Mouse (Mus musculus) G1E (cell line): ENCODE data around the gene Fndc3b. TPM values are rescaled to one million over a fixed set of nuclear protein-coding genes. Genes with fewer than 3 reads are reported as not detected.

ENCODE experiments used
- ATAC-seq: 2 replicates; pipeline ENCODE4 v1.8.0; 2016; ENCODE audit warnings: mild to moderate bottlenecking; ENCODE audit not compliant: insufficient number of reproducible peaks, poor library complexity, low FRiP score, severe bottlenecking; ENCODE audit errors: extremely low read depth
- DNase-seq: peaks from one replicate; pipeline ENCODE4 v3.0.0; 2012; ENCODE audit warnings: low spot score
- H3K27me3 ChIP-seq: 2 replicates; pipeline ENCODE4 v1.6.1; 2012; ENCODE audit warnings: mild to moderate bottlenecking, low read length, inconsistent platforms; ENCODE audit not compliant: insufficient read depth
- H3K36me3 ChIP-seq: replicated peaks from 2 replicates; pipeline ENCODE3; 2012; ENCODE audit warnings: mild to moderate bottlenecking, inconsistent platforms
- H3K4me1 ChIP-seq: 2 replicates; pipeline ENCODE4 v1.6.1; 2012; ENCODE audit warnings: low read depth, low read length, inconsistent platforms, mixed read lengths; ENCODE audit not compliant: insufficient read depth
- H3K4me3 ChIP-seq: 2 replicates; pipeline ENCODE4 v1.5.1; 2012; ENCODE audit warnings: low read depth, mild to moderate bottlenecking, inconsistent platforms, low read length, moderate library complexity, mixed read lengths
- H3K9me3 ChIP-seq: replicated peaks from 2 replicates; pipeline ENCODE4 v1.6.1; 2012; ENCODE audit warnings: inconsistent platforms
- CTCF ChIP-seq: IDR thresholded peaks from 2 replicates; pipeline ENCODE4 v1.5.1; 2012; ENCODE audit warnings: low read depth, low read length, inconsistent platforms, mixed read lengths
- GATA1 ChIP-seq: IDR thresholded peaks from 2 replicates; pipeline ENCODE4 v1.6.1; 2012; ENCODE audit warnings: borderline replicate concordance, low read length, inconsistent platforms, mixed read lengths
- GATA2 ChIP-seq: IDR thresholded peaks from 2 replicates; pipeline ENCODE4 v1.6.1; 2012; ENCODE audit warnings: low read depth, low read length, inconsistent platforms, borderline replicate concordance
- POLR2AphosphoS5 ChIP-seq: IDR thresholded peaks from 2 replicates; pipeline ENCODE4 v1.6.1; 2012; ENCODE audit warnings: low read depth, low read length, inconsistent platforms; ENCODE audit not compliant: insufficient replicate concordance
- TAL1 ChIP-seq: conservative IDR thresholded peaks from 2 replicates; pipeline ENCODE4 v1.6.1; 2012; ENCODE audit warnings: low read depth, low read length, inconsistent platforms, mixed read lengths
- polyA plus RNA-seq: library from polyadenylated mRNA; stranded (reverse); fragments of >175 nt; gene quantifications from 2 replicates; pipeline ENCODE4 v1.2.3, GENCODE M21; 2012
- total RNA-seq, 2 experiments: library from RNA; stranded (forward) in 1 of 2; stranded (reverse) in 1 of 2; fragments of 200-1000 nt in 1 of 2; fragments of >200 nt in 1 of 2; fragmentation: Nextera tagmentation in 1 of 2; gene quantifications; 2 replicates each; pipeline ENCODE4 v1.2.3; 2014 to 2017

Gene Fndc3b
- total and polyA plus RNA-seq, 3 experiments = 0.16 TPM; not detected in 2

DNA sequence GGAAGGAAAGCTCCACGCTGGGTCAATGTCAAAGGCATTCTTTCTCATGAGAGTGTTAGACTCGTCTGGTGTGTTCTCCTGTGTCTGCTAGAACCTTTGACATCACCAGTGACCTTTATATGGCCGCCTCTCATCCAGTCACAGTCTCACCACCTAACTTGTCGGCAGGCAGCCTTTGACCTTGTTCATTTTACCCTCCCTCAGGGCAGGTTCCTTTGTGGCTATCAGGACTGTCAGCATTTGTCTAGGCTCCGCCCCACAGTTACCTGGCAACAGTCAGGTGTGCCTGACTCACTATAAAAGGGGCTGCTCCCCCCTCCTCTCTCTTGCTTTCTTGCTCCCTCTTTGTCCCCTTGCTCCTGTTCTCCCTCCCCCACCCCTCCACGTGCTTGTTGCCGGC is 33.6 kb upstream of the Fndc3b start:
- Histone ChIP-seq H3K9me3 (no peaks in the 10 kb centered on the region), H3K4me3 (no peak overlapping the region), H3K36me3 (no peaks in the 10 kb centered on the region), H3K4me1 (no peaks in the 10 kb centered on the region), H3K27me3 (no peaks in the 10 kb centered on the region)
- no peak for DNase-seq
- TF ChIP-seq CTCF (no peak), GATA1 (no peak), GATA2 (no peak), TAL1 (no peak), POLR2AphosphoS5 (no peak)
- no peak for ATAC-seq

DNA sequence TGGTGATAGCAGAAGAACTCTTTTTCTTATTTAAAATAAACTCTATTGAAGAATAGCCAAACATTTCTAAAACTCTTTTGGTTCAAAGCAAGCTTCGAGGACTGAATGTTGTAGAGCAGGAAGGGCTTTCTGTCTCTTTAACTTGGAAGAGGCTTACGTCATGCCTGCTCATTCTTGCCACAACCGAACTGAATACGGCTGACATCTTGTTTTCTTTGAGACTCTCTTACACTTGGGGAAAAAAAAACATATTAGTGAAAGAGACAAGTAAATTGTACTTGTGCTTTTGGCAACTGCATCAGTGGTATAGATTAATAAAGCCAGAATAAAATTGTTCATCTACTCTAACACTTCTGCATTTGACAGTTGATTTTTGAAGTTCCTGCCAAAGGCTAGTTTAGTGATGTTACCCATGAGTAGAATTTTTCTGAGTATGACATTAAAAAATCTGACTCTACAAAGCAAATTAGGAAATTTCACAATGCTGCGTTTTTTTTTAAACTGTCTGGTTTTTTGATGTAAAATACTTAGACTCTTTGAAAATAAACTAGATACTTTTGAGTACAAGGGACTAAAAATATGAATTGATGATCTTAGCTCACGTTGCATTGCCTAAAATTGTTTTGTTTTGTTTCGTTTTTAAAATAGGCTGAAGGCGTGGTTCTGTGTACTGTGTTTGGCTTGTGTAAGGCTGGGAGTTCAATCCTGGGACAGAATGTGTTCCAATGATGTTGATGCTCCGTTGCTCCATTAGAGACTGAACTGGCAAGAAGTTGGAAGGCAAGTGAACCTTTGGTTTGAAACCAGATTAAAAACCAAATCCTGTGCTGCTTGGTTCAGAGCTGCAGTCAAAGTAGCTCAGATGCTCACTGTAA is 32.4 kb upstream of the Fndc3b start:
- DNase-seq (no peak), ATAC-seq (no peak)
- H3K9me3 ChIP-seq = no peaks in the 10 kb centered on the region
- H3K36me3 ChIP-seq = no peaks in the 10 kb centered on the region
- no peaks in the 10 kb centered on the region for H3K27me3 ChIP-seq
- TF ChIP-seq POLR2AphosphoS5 (no peak), TAL1 (no peak), CTCF (no peak), GATA2 (no peak), GATA1 (no peak)
- H3K4me3 ChIP-seq = no peak overlapping the region
- H3K4me1 ChIP-seq = no peaks in the 10 kb centered on the region

DNA sequence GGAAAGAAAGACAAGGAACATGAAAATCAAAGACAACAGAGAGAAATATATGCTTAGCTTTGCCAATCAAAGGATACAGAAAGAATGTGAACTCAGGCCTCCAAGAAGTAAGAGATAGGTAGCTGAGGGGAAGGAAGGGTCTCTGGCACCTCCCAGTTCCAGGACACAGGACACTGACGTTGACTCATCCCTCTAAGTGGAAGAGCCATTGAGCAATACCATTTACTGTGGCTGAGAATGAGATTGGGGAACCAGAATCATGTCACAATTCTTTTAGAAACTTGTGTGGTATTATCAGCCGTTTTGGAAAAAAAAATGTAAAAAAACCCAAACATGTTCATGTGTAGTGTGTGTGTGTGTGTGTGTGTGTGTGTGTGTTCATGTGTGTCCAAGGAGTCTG is 31.0 kb upstream of the Fndc3b start:
- Histone ChIP-seq H3K4me3 (no peak overlapping the region), H3K36me3 (no peaks in the 10 kb centered on the region), H3K4me1 (no peaks in the 10 kb centered on the region), H3K27me3 (no peaks in the 10 kb centered on the region), H3K9me3 (no peaks in the 10 kb centered on the region)
- no peak for DNase-seq
- no peak for ATAC-seq
- TF ChIP-seq GATA2 (no peak), TAL1 (no peak), CTCF (no peak), POLR2AphosphoS5 (no peak)

DNA sequence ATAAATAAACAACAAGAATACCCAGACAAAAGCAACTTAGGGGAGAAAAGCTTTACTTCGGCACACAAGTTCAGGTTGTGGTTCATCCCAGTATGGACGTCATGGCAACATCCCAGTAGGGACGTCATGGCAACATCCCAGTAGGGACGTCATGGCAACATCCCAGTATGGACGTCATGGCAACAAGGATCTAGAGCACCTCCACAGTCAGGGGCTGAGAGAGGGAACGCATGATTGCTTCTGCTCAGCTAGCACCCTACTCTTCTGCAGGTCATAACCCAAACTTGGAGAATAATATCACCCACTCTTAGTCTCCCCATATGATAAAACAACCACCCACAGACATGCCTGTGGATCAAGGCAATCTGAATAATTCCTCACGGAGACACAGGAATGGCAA is 29.0 kb upstream of the Fndc3b start:
- Histone ChIP-seq H3K36me3 (no peaks in the 10 kb centered on the region), H3K27me3 (no peaks in the 10 kb centered on the region), H3K9me3 (no peaks in the 10 kb centered on the region), H3K4me1 (no peaks in the 10 kb centered on the region), H3K4me3 (no peak overlapping the region)
- no peak for ATAC-seq
- TF ChIP-seq CTCF = no peak
- TF ChIP-seq GATA2 = no peak
- TF ChIP-seq POLR2AphosphoS5 = no peak
- no peak for TF ChIP-seq GATA1
- no peak for TF ChIP-seq TAL1
- no peak for DNase-seq

DNA sequence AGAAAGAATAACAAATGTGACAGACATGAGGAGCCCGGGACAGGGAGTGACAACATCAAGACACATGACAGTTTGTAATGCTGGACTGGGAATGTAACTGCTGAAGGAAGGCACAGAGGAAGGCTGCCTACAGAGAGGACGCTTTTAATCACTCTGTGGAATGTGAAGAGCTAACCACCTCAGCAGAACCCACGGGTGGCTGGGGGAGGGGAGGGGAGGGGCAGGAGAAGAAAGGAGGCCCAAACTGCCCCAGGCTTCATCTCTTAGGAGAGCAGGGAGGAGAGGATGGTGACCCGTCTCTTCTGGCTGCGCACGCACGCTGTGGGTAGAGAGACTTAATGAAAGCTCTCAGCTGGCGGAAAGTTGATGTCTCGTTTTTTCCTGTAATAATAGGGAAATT is 25.1 kb upstream of the Fndc3b start:
- no peak overlapping the region for H3K4me3 ChIP-seq
- DNase-seq (no peak), ATAC-seq (no peak)
- no peaks in the 10 kb centered on the region for H3K9me3 ChIP-seq
- no peaks in the 10 kb centered on the region for H3K36me3 ChIP-seq
- no peaks in the 10 kb centered on the region for H3K27me3 ChIP-seq
- TF ChIP-seq POLR2AphosphoS5 (no peak), GATA1 (no peak), TAL1 (no peak), GATA2 (no peak), CTCF (no peak)
- no peaks in the 10 kb centered on the region for H3K4me1 ChIP-seq

GRCm38 (mm10) chr3:27735113-27735512 is 24.0 kb upstream of the Fndc3b start:
- H3K4me1 ChIP-seq = no peaks in the 10 kb centered on the region
- ATAC-seq = no peak

More at GRCm38 (mm10) chr3:27735113-27735512, 24.0 kb upstream of the Fndc3b start:
- Histone ChIP-seq H3K36me3 (no peaks in the 10 kb centered on the region), H3K9me3 (no peaks in the 10 kb centered on the region), H3K27me3 (no peaks in the 10 kb centered on the region), H3K4me3 (no peak overlapping the region)
- no peak for DNase-seq
- TF ChIP-seq GATA1 (no peak), CTCF (no peak), TAL1 (no peak), GATA2 (no peak), POLR2AphosphoS5 (no peak)
